Mouse (Mus musculus): ENCODE measurements around the gene Yaf2.

The Yaf2 gene

DNA sequence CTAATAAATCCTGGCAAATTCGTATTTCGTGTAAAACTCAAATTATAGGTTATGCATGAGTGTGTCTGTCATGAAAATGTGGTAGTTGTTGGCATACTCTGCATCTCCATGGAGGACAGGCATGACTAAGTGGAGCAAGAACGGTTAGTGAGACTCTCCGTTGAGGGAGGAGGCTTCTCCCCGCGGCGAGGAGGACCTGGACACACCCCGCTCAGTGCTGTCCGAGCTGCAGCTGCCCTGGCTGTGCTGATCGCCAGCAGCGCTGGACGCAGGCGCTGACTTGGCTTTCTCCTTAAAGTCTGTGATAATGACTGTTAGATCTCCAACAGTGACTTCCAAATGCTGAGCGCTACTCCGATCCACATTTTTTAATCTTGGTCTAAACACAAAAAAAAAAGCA lies 51.5 kb downstream of the Yaf2 start:
- no peak for DNase-seq (ENCODE audit: low read depth)

GRCm38 (mm10) chr15:93284326-93284725 lies 52.4 kb downstream of the Yaf2 start:
- DNase-seq (ENCODE audit: low read depth), result no peak

GRCm38 (mm10) chr15:93283349-93283748 lies 53.4 kb downstream of the Yaf2 start:
- peak; percentile 42 for DNase-seq (ENCODE audit: low read depth)

GRCm38 (mm10) chr15:93276276-93276675 lies 60.5 kb downstream of the Yaf2 start:
- DNase-seq (ENCODE audit: low read depth), result peak; percentile 44

GRCm38 (mm10) chr15:93275623-93276022 lies 61.1 kb downstream of the Yaf2 start:
- no peak for DNase-seq (ENCODE audit: low read depth)

DNA sequence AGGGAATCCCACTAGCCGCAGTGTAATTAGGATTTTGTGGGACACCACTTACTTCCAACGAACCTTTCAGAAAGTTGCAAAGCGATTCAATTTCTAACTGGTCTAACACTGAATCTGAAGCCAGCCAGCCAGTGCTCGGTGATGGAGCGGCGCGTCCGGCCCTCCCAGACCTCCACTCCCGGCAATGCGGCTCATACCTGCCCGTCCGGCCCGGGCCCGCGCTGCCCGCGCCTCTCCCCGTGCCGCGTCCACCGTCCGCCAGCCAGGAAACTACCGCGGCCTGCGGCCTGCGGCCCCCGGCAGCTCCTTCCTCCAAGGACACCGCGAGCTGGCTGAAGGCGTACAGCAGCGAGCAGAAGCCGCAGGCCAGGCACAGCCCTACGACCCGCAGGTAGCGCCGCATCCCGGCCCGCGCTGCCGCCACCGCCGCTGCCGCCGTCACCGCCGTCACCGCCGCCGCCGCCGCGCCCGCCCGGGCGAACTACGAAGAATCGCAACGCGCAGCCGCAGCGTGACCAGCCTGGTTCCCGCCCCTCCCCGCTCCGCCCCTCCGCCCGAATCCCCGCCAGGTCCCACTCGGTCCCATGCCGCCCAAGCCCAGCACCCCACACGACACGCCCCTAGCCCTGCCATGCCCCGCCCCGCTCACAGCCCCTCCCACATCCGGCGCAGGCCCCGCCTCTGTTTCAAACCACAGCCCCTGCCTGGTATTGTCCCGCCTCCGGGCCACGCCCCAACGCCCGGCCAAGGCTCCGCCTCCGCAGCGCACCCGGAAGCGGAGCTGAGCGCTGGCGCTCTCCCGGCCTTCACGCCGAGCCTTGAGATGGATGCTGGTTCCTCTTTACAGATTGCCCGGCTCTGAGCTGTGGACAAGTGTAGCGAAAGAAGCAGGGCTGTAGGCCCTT lies 61.8 kb downstream of the Yaf2 start, which contains the start of gene Gxylt1:
Gxylt1 (minus strand) TSS at position 501 of the 905 bp plus-strand sequence.
- DNase-seq (ENCODE audit: low read depth), result peak; percentile 97

DNA sequence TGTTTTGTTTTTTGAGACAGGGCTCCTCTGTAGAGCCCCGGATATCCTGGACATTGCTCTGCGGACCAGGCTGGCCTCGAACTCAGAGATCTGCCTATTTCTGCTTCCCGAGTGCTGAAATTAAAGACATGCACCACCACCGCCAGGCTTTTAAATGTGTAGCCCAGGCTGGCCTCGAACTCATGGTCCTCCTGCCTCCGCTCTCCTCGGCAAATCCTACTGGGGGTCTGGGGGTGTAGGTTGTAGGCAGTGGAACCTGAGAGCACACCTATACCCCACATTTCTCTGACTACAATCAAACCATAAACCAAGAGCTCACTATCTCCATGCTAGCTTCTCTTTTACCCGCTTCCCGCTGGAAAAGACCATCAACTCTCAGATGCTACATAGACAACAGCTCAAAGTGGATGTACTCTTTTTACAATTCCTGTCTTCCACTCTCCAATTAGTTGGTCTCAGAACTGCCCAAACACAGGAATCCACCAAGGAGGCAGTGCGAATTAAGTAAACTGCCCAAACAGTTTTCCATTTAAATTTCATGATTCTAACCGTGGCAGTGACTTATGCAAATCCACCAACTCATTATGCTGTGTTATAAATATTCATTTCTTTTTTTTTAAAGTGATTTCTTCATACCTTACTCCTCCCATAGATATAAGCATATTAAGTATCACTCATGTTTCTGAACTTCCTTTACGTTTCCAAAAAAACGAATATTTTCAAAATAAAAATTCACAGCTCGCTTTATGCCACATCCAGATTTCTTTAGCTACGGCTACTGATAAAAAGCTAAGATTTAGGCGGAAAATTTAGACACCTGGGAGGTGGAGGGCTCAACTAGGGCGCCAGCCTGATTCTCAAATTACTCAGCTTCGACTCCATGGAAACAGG lies 62.7 kb downstream of the Yaf2 start:
- peak; percentile 25 for DNase-seq (ENCODE audit: low read depth)

DNA sequence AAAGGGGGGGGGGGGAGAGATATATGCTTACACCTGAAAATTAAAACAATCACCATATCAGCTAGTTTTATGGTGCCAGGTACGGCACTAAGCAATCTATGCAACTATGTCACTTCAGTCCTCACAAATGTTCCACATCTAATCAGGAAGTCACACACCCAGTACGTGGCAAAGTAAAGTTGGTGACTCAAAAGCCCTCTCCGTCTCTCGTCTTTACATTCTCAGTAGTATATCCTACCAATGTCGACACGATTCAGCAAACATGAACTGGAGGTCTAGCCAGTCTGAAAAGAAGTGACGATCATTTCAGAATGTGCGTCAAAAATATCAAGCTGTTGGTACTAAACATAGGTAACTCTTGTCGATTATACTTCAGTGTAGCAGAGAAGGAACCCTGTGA lies 63.8 kb downstream of the Yaf2 start:
- peak; percentile 56 for DNase-seq (ENCODE audit: low read depth)

- DNase-seq (ENCODE audit: low read depth), result peak; percentile 21
These were observed 66.4 kb downstream of the Yaf2 start for GRCm38 (mm10) chr15:93270289-93270855.

DNA sequence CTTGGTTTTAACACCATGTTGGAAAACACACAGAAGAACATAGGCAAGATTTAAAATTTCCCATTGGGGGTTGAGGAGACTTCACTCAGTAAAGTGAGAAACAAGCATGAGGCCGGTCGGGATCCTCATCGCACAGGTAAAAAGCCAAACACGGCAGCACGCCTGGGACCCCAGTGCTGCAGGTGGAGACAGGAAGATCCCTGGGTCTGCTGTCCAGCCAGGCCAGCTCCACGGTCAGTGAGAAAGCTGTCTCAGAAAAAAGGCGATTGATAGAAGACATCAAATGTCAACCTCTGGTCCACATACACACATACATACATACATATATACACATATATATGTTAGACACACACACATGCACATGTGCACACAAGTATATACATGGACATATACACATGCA lies 67.2 kb downstream of the Yaf2 start:
- no peak for DNase-seq (ENCODE audit: low read depth)

- DNase-seq (ENCODE audit: low read depth), result no peak
These were observed 68.7 kb downstream of the Yaf2 start for GRCm38 (mm10) chr15:93268001-93268400.

DNA sequence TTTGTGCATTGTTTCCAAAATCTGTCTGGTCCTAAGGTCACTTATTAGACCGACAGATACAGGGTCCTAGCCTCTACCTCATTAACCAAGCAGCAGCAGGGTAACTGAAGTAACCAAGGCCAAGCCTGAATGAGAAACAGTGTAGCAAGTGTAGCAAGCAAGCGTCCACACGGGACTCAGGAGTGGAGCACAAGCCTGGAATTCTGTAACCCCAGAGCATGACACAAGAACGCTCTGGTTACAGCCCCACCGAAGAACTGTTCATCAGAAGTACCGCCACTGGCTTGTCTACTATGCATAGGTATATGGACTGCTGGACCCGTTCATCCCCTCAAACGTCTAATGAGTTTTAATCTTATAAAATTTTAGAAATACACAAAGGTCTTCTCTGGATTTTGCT lies 69.3 kb downstream of the Yaf2 start:
- no peak for DNase-seq (ENCODE audit: low read depth)

- no peak for DNase-seq (ENCODE audit: low read depth)
These were observed 70.4 kb downstream of the Yaf2 start for GRCm38 (mm10) chr15:93266361-93266760.

GRCm38 (mm10) chr15:93265728-93266127 lies 71.0 kb downstream of the Yaf2 start:
- DNase-seq (ENCODE audit: low read depth), result no peak

GRCm38 (mm10) chr15:93265231-93265630 lies 71.5 kb downstream of the Yaf2 start:
- DNase-seq (ENCODE audit: low read depth), result no peak

- DNase-seq (ENCODE audit: low read depth), result no peak
These were observed 72.5 kb downstream of the Yaf2 start for GRCm38 (mm10) chr15:93264221-93264620.

- DNase-seq (ENCODE audit: low read depth), result no peak
These were observed 73.2 kb downstream of the Yaf2 start for GRCm38 (mm10) chr15:93263566-93263965.

DNA sequence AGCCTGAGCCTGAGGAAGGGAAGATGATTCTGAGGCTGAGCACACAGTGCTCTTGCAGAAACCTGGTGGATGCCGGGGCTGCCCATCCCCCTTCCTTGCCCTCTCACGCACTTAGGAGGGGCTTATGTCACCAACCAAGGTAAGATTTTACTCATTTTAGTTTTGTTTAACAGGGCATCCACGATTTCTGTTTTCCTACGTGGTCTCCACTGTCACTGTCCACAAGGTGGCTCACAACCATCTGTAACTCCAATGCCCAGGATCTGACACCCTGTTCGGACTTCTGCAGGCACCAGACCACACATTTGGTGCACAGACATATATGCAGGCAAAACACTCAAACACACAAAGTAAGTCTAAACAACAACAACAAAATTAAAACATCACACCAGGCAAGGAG lies 73.9 kb downstream of the Yaf2 start:
- DNase-seq (ENCODE audit: low read depth), result no peak

- DNase-seq (ENCODE audit: low read depth), result no peak
These were observed 74.5 kb downstream of the Yaf2 start for GRCm38 (mm10) chr15:93262274-93262673.

GRCm38 (mm10) chr15:93259933-93260332 lies 76.8 kb downstream of the Yaf2 start:
- no peak for DNase-seq (ENCODE audit: low read depth)

DNA sequence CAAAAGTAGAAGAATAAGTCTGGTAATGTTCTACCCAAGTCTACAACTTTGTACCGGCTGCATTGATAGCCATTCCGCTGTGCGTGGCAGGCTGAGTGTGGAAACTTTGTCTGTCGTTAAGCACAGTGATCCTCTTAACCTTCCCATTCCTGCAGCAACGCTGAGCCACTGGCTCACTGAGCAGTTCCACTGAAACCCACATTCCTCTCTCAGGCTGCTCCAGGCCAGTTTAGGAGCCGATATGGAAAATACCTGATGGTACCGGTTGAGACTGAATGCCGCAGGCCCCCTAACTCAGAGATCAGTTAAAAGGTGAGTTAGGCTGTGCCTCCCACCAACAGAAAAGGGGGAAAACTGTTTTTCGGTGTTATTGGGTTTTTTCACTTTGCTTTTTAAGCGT lies 81.4 kb downstream of the Yaf2 start:
- DNase-seq (ENCODE audit: low read depth), result no peak

DNA sequence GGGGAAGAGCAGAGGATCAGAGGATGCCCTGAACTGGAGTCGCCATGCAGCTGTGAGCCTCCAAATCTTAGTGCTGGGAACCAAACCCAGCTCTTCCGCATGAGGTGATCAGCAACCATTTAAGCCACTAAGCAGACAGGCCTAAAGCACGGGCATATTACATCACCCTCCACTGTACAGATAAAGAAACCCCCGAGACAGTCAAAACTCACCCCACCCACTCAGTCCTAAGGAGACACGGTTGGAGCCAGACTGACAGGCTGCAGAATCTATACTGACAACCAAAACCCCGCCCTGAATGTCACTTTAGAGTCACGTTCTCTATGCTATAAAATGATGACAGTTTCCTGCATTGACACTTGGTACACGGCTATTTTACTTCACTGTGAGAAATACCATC lies 83.6 kb downstream of the Yaf2 start:
- DNase-seq (ENCODE audit: low read depth), result peak; percentile 18
